Mouse (Mus musculus) kidney, postnatal 0 days (tissue): ENCODE data around the gene Neurog2. TPM values are rescaled to one million over a fixed set of nuclear protein-coding genes. Genes with fewer than 3 reads are reported as not detected.

ENCODE experiments used
- ATAC-seq: fragments of 200-750 bp; cut with Nextera tagmentation; replicated peaks from 2 replicates; pipeline ENCODE4 v1.8.0; 2017; ENCODE audit warnings: low read depth, moderate number of reproducible peaks, moderate TSS enrichment, moderate library complexity; ENCODE audit not compliant: low FRiP score
- DNase-seq: peaks from one replicate; pipeline ENCODE4 v3.0.0-alpha.2; 2016; ENCODE audit warnings: low spot score
- H3K27ac ChIP-seq: fragments of 300-500 bp; sonication (generic); 2 replicates; pipeline ENCODE4 v1.5.1; 2014; ENCODE audit warnings: mild to moderate bottlenecking
- H3K27me3 ChIP-seq: fragments of 300-500 bp; sonication (generic); 2 replicates; pipeline ENCODE4 v1.6.1; 2014; ENCODE audit warnings: low read length, mixed read lengths; ENCODE audit not compliant: insufficient read depth
- H3K36me3 ChIP-seq: fragments of 300-500 bp; sonication (generic); 2 replicates; pipeline ENCODE4 v1.6.1; 2014; ENCODE audit warnings: low read length, mixed read lengths; ENCODE audit not compliant: insufficient read depth
- H3K4me1 ChIP-seq: fragments of 300-500 bp; sonication (generic); replicated peaks from 2 replicates; pipeline ENCODE4 v1.6.1; 2014; ENCODE audit warnings: antibody characterized with exemption, low read length, mixed read lengths; ENCODE audit not compliant: insufficient read depth
- H3K4me2 ChIP-seq: fragments of 300-500 bp; sonication (generic); 2 replicates; pipeline ENCODE4 v1.6.1; 2014; ENCODE audit warnings: mild to moderate bottlenecking, low read length, moderate library complexity, mixed read lengths
- H3K4me3 ChIP-seq: fragments of 300-500 bp; sonication (generic); replicated peaks from 2 replicates; pipeline ENCODE4 v1.5.1; 2014; ENCODE audit warnings: low read depth, low read length
- H3K9ac ChIP-seq: fragments of 300-500 bp; sonication (generic); 2 replicates; pipeline ENCODE4 v1.6.1; 2014; ENCODE audit warnings: low read depth, low read length
- H3K9me3 ChIP-seq: fragments of 300-500 bp; sonication (generic); replicated peaks from 2 replicates; pipeline ENCODE4 v1.6.1; 2016; ENCODE audit warnings: low read length, inconsistent platforms, mixed read lengths
- CTCF ChIP-seq: IDR thresholded peaks from 2 replicates; pipeline ENCODE4 v1.5.1; 2016; ENCODE audit warnings: antibody characterized with exemption, low read depth, mild to moderate bottlenecking, moderate library complexity
- WGBS: fragments of 180-500 bp; shearing (Covaris S2); extraction: QIAGEN DNeasy Blood & Tissue Kit; methylation state at CpG from one replicate; pipeline ENCODE4 v1.1.7; 2014; 5-methylcytosine and 5-hydroxymethylcytosine counted together
- polyA plus RNA-seq: library from polyadenylated mRNA; unstranded; fragments of >200 nt; fragmentation: Nextera tagmentation; extraction: Ambion mirVana; gene quantifications from 2 replicates; pipeline ENCODE4 v1.2.1, GENCODE M21; 2015

Gene Neurog2
- polyA plus RNA-seq, 1 experiment from 2014 or later = not detected

- TF ChIP-seq CTCF = no peak
- DNase-seq (no peak), ATAC-seq (no peak)
- Histone ChIP-seq H3K27ac (no peak overlapping the region), H3K36me3 (no peaks in the 10 kb centered on the region), H3K4me1 (no peaks in the 10 kb centered on the region), H3K4me2 (no peak overlapping the region), H3K4me3 (no peak overlapping the region), H3K9ac (no peak overlapping the region), H3K9me3 (no peaks in the 10 kb centered on the region), H3K27me3 (peaks cover 59% of the 10 kb centered on the region)
- 6% methylated on average over 5 of the region's 5 CpGs for WGBS
Measured at GRCm38 (mm10) chr3:127642211-127642610, 9.3 kb downstream of the Neurog2 start.

- H3K4me3 ChIP-seq = no peak overlapping the region
- peaks cover 29% of the 10 kb centered on the region for H3K27me3 ChIP-seq
- H3K4me2 ChIP-seq = no peak overlapping the region
- DNase-seq = no peak
- H3K27ac ChIP-seq = no peak overlapping the region
- ATAC-seq = no peak
- no peaks in the 10 kb centered on the region for H3K9me3 ChIP-seq
- H3K9ac ChIP-seq = no peak overlapping the region
- no peak for TF ChIP-seq CTCF
- H3K36me3 ChIP-seq = no peaks in the 10 kb centered on the region
- 55% methylated on average over 18 of the region's 18 CpGs for WGBS
- no peaks in the 10 kb centered on the region for H3K4me1 ChIP-seq
Measured at GRCm38 (mm10) chr3:127646156-127646825, 13.4 kb downstream of the Neurog2 start.

- H3K27ac ChIP-seq = no peak overlapping the region
- H3K4me1 ChIP-seq = no peaks in the 10 kb centered on the region
- no peak for TF ChIP-seq CTCF
- H3K4me3 ChIP-seq = no peak overlapping the region
- H3K36me3 ChIP-seq = no peaks in the 10 kb centered on the region
- H3K27me3 ChIP-seq = no peaks in the 10 kb centered on the region
- 64% methylated on average over 7 of the region's 7 CpGs for WGBS
- H3K9me3 ChIP-seq = no peaks in the 10 kb centered on the region
- no peak overlapping the region for H3K9ac ChIP-seq
- DNase-seq = no peak
- no peak overlapping the region for H3K4me2 ChIP-seq
- no peak for ATAC-seq
Measured at GRCm38 (mm10) chr3:127651742-127652653, 19.1 kb downstream of the Neurog2 start.

- no peak for ATAC-seq
- WGBS = 79% methylated on average over 7 of the region's 7 CpGs
- no peak for DNase-seq
Measured at GRCm38 (mm10) chr3:127660712-127661111, 27.8 kb downstream of the Neurog2 start.

GRCm38 (mm10) chr3:127661646-127662531 is 29.0 kb downstream of the Neurog2 start:
- Histone ChIP-seq H3K4me3 (no peak overlapping the region), H3K4me1 (no peaks in the 10 kb centered on the region), H3K9me3 (no peaks in the 10 kb centered on the region), H3K9ac (no peak overlapping the region), H3K27ac (no peak overlapping the region), H3K4me2 (no peak overlapping the region), H3K27me3 (no peaks in the 10 kb centered on the region), H3K36me3 (no peaks in the 10 kb centered on the region)
- no peak for TF ChIP-seq CTCF
- 65% methylated on average over 22 of the region's 22 CpGs for WGBS
- no peak for ATAC-seq
- DNase-seq = no peak

More at GRCm38 (mm10) chr3:127660712-127661111, 27.8 kb downstream of the Neurog2 start:
- Histone ChIP-seq H3K4me1 (no peaks in the 10 kb centered on the region), H3K27me3 (no peaks in the 10 kb centered on the region), H3K4me2 (no peak overlapping the region), H3K9ac (no peak overlapping the region), H3K27ac (no peak overlapping the region), H3K36me3 (no peaks in the 10 kb centered on the region), H3K4me3 (no peak overlapping the region), H3K9me3 (no peaks in the 10 kb centered on the region)
- no peak for TF ChIP-seq CTCF

GRCm38 (mm10) chr3:127679703-127680102 is 46.8 kb downstream of the Neurog2 start:
- DNase-seq (no peak), ATAC-seq (no peak)
- TF ChIP-seq CTCF = no peak
- Histone ChIP-seq H3K4me3 (no peak overlapping the region), H3K4me2 (no peak overlapping the region), H3K9me3 (no peaks in the 10 kb centered on the region), H3K36me3 (no peaks in the 10 kb centered on the region), H3K4me1 (no peaks in the 10 kb centered on the region), H3K9ac (no peak overlapping the region), H3K27ac (no peak overlapping the region), H3K27me3 (no peaks in the 10 kb centered on the region)
- WGBS = 90% methylated on average over 15 of the region's 15 CpGs

Other genes starting within 250 kb of the Neurog2 start
- gene Ank2, start 133.8 kb upstream of the Neurog2 start, polyA plus RNA-seq = 4.1 and 4.7 TPM in 2 replicates
- 46.1 and 52.2 TPM in 2 replicates for gene Larp7, start 79.8 kb upstream of the Neurog2 start, polyA plus RNA-seq
- gene Zgrf1, start 79.6 kb upstream of the Neurog2 start, polyA plus RNA-seq = 2.3 and 3.2 TPM in 2 replicates
- gene Alpk1, start 147.4 kb downstream of the Neurog2 start, polyA plus RNA-seq = 0.61 and 0.75 TPM in 2 replicates
- 7.0 and 7.7 TPM in 2 replicates for gene Tifa, start 156.7 kb downstream of the Neurog2 start, polyA plus RNA-seq
- 39.6 and 40.2 TPM in 2 replicates for gene Ap1ar, start 204.4 kb downstream of the Neurog2 start, polyA plus RNA-seq